Mouse (Mus musculus) neural tube, embryonic 14.5 days (tissue): Measurements from ENCODE around the gene Trhr2. TPM values are rescaled to one million over a fixed set of nuclear protein-coding genes. Genes with fewer than 3 reads are reported as not detected.

Experiments used
- ATAC-seq: fragments of 200-750 bp; cut with Nextera tagmentation; 2 replicates; pipeline ENCODE4 v1.8.0; 2017; ENCODE audit warnings: low read depth, mild to moderate bottlenecking, moderate TSS enrichment, moderate library complexity
- H3K27ac ChIP-seq: fragments of 300-500 bp; sonication (generic); 2 replicates; pipeline ENCODE4 v1.5.1; 2014; ENCODE audit warnings: low read depth, mild to moderate bottlenecking, control low read depth, low read length, moderate library complexity, mixed read lengths
- H3K27me3 ChIP-seq: fragments of 300-500 bp; sonication (generic); 2 replicates; pipeline ENCODE4 v1.6.1; 2014; ENCODE audit warnings: low read length; ENCODE audit not compliant: control insufficient read depth, insufficient read depth
- H3K36me3 ChIP-seq: fragments of 300-500 bp; sonication (generic); 2 replicates; pipeline ENCODE4 v1.6.1; 2014; ENCODE audit warnings: low read length, mixed read lengths; ENCODE audit not compliant: control insufficient read depth, insufficient read depth
- H3K4me1 ChIP-seq: fragments of 300-500 bp; sonication (generic); 2 replicates; pipeline ENCODE4 v1.6.1; 2014; ENCODE audit warnings: low read length; ENCODE audit not compliant: control insufficient read depth, insufficient read depth
- H3K4me2 ChIP-seq: fragments of 300-500 bp; sonication (generic); 2 replicates; pipeline ENCODE4 v1.6.1; 2014; ENCODE audit warnings: mild to moderate bottlenecking, low read depth, low read length, control low read depth
- H3K4me3 ChIP-seq: fragments of 300-500 bp; sonication (generic); 2 replicates; pipeline ENCODE4 v1.5.1; 2014; ENCODE audit warnings: low read depth, low read length, control low read depth, mixed read lengths
- H3K9ac ChIP-seq: fragments of 300-500 bp; sonication (generic); replicated peaks from 2 replicates; pipeline ENCODE4 v1.6.1; 2014; ENCODE audit warnings: low read depth, mild to moderate bottlenecking, control low read depth, low read length, mixed read lengths
- H3K9me3 ChIP-seq: fragments of 300-500 bp; sonication (generic); 2 replicates; pipeline ENCODE4 v1.6.1; 2016; ENCODE audit warnings: low read length; ENCODE audit not compliant: control insufficient read depth
- WGBS: fragments of 180-500 bp; shearing (Covaris S2); extraction: QIAGEN DNeasy Blood & Tissue Kit; methylation state at CpG from one replicate; pipeline ENCODE4 v1.1.7; 2014; 5-methylcytosine and 5-hydroxymethylcytosine counted together
- polyA plus RNA-seq: library from polyadenylated mRNA; unstranded; fragments of >200 nt; fragmentation: Nextera tagmentation; extraction: Ambion mirVana; gene quantifications from 2 replicates; pipeline ENCODE4 v1.2.1, GENCODE M21; 2014

Gene Trhr2
- polyA plus RNA-seq, 1 experiment from 2014 or later = not detected

DNA sequence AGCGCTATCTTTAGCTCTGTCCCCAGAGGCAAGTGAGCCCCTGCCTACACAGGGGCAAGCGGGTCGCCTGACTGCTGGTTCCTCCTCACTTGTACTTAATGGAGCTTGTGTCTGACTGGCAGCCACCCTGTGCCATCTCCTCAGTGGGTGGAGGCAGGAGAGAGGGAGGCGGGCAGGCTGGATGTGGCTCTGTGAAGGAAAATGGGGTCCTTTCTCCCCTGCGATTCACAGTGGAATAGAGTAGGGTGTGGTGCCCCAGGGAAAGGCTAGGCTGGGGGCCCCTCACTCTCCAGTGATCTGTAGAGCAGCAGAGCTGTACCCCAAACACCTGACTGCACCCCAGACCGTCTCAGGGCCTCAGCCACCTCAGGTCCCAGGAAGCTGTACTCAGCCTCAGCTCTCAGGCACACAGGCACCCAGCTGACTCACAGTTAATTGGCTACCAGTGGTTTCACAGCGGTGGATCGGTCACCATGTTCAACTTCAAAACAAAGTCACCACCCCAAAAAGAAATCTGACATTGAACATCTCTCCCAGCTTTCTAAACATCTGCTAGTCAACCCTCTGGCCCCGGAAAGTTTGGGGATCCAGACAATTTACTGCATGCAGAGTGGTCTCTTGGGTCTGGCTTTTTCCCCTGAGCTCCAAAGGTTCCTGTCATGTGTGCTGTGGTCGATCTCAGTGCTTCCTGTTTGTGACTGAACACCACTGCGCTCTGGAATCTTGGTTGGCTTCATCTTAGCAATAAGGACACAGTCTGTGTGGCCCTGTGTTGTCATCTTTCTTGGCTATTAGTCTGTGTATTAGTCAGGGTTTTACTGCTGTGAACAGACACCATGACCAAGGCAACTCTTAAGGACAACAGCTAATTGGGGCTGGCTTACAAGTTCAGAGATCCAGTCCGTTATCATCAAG is 15.1 kb downstream of the Trhr2 start:
- Histone ChIP-seq H3K27ac (no peak overlapping the region), H3K9ac (no peak overlapping the region), H3K4me2 (no peak overlapping the region), H3K9me3 (no peaks in the 10 kb centered on the region), H3K27me3 (0 out of 2 replicates have a peak, but pooled peaks cover 4% of the 10 kb centered on the region), H3K4me1 (peaks cover 15% of the 10 kb centered on the region), H3K36me3 (no peaks in the 10 kb centered on the region), H3K4me3 (no peak overlapping the region)
- WGBS = 54% methylated on average over 12 of the region's 12 CpGs
- ATAC-seq = no peak

DNA sequence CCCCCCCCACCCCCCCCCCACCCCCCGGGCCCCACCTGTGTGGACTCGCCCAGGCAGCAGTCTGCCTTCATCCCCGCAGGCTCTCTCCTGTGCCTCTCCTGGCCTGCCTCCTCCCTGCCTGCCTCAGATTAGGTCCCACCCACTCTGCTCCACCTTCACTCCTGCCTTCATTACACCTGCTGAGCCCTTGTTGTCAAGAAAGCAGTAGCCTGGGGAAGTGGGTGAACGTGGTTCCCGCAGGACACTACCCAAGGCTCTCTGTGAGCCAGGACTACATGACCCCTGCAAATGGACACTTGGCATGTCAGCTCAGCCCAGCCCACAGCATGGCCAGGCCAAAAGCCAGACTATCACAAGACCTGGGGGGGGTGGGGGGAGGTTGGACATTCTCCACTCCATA is 16.3 kb downstream of the Trhr2 start:
- Histone ChIP-seq H3K9ac (no peak overlapping the region), H3K36me3 (no peaks in the 10 kb centered on the region), H3K4me1 (peaks cover 15% of the 10 kb centered on the region), H3K4me3 (no peak overlapping the region), H3K27ac (no peak overlapping the region), H3K9me3 (no peaks in the 10 kb centered on the region), H3K27me3 (0 out of 2 replicates have a peak, but pooled peaks cover 4% of the 10 kb centered on the region), H3K4me2 (no peak overlapping the region)
- no peak for ATAC-seq
- WGBS = 0% methylated on average over 2 of the region's 5 CpGs

DNA sequence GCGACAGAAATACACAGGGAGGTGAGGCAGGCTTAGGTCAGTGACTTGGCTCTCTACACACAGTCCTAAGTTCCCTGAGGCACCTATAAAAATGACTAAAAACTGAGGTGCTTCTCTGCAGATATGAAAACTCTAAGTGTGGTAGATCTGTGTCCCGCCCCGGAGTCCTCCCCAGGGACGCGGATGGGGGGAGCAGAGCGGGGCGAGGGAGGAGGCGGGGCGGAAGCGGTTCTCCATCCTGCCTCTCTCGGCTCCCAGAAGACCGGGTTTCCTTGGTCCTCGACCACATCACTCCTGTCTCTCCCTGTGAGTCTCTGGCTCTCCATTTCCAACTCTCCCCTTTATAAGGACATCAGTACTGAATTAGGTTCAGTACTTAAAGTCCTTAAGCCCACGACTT is 16.8 kb downstream of the Trhr2 start:
- H3K4me3 ChIP-seq = no peak overlapping the region; the same call in 1 of the 2 replicates
- H3K9me3 ChIP-seq = no peaks in the 10 kb centered on the region
- 0 out of 2 replicates have a peak, but pooled peaks cover 4% of the 10 kb centered on the region for H3K27me3 ChIP-seq
- peak overlapping the region; percentile 36 for H3K4me2 ChIP-seq
- H3K36me3 ChIP-seq = no peaks in the 10 kb centered on the region
- peaks cover 15% of the 10 kb centered on the region for H3K4me1 ChIP-seq
- no peak overlapping the region for H3K27ac ChIP-seq
- no peak for ATAC-seq
- H3K9ac ChIP-seq = no peak overlapping the region
- 0% methylated on average over 14 of the region's 14 CpGs for WGBS

DNA sequence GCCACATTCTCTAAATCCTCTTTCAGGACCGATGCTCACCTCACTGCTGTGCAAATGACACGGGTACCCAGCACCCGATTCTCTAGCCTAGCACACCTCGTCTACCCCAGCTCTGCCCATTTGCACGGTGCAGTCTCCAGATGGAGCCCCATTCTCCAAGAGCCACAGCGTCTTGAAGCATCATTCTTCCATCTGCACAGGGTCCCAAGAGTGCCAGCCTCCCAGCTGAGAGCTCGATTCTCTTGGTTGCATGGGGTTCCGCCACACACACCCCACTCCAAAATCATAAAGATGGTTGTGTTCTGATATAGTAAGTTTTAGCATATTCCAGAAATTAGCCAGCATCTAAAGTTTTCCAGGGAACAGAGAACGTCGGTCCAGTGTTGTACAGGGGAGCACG is 17.2 kb downstream of the Trhr2 start:
- peaks cover 4% of the 10 kb centered on the region; the same call in 1 of the 2 replicates for H3K27me3 ChIP-seq
- peak overlapping the region; percentile 36 for H3K4me2 ChIP-seq
- H3K9ac ChIP-seq = no peak overlapping the region
- WGBS = 2% methylated on average over 11 of the region's 11 CpGs
- H3K27ac ChIP-seq = no peak overlapping the region
- no peak for ATAC-seq
- peaks cover 15% of the 10 kb centered on the region for H3K4me1 ChIP-seq
- no peaks in the 10 kb centered on the region for H3K36me3 ChIP-seq
- no peaks in the 10 kb centered on the region for H3K9me3 ChIP-seq
- no peak overlapping the region; the same call in 1 of the 2 replicates for H3K4me3 ChIP-seq

DNA sequence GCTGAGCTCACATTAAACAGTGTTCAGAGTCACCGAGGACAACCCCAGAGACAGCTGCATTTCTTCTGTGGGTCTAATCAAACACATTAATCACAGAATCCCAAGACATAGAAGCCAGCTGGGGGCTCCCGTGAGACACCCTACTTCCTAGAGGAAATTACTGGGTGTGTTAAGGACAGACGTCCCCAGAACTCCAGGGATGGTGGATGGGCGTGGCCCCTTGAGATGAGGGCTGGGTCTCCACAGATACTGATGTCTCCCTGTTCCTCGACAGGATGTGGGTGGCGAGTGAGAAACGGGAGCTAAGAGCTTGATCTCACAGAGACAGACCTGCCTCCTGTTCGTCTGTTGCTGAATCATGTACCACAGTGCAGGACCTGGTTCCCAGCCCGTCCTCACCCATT is 17.7 kb downstream of the Trhr2 start:
- no peak for ATAC-seq

DNA sequence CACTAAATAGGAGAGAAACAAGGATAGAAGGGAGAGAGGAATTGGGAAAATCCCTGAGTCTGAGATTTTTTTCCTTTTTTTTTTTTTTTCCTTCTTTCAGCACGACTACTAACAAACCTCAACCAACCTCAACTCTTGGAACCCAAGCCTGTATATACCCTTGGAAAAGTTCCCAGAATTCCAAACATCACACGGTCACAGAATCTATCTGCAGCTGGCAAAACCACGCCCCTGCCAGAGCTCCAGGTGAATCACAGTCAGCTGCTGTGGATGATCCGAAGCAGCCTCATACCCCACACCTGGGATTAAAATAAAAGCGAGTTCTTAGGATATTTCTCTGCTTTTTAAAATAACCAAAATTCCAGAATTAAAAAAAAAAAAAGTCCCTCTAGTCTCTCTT is 18.2 kb downstream of the Trhr2 start:
- Histone ChIP-seq H3K9me3 (no peaks in the 10 kb centered on the region), H3K27me3 (peaks cover 12% of the 10 kb centered on the region), H3K4me1 (peaks cover 15% of the 10 kb centered on the region), H3K4me3 (no peak overlapping the region), H3K36me3 (no peaks in the 10 kb centered on the region), H3K4me2 (no peak overlapping the region), H3K9ac (no peak overlapping the region), H3K27ac (no peak overlapping the region)
- 50% methylated on average over 5 of the region's 5 CpGs for WGBS
- ATAC-seq = no peak

More for the DNA sequence above, 17.7 kb downstream of the Trhr2 start:
- H3K4me2 ChIP-seq = peak overlapping the region; percentile 36; the same call in 1 of the 2 replicates
- H3K4me1 ChIP-seq = peaks cover 15% of the 10 kb centered on the region
- peaks cover 9% of the 10 kb centered on the region for H3K27me3 ChIP-seq
- no peaks in the 10 kb centered on the region for H3K36me3 ChIP-seq
- H3K27ac ChIP-seq = no peak overlapping the region
- 4% methylated on average over 9 of the region's 9 CpGs for WGBS
- H3K4me3 ChIP-seq = no peak overlapping the region; the same call in 1 of the 2 replicates
- H3K9me3 ChIP-seq = no peaks in the 10 kb centered on the region
- H3K9ac ChIP-seq = no peak overlapping the region

DNA sequence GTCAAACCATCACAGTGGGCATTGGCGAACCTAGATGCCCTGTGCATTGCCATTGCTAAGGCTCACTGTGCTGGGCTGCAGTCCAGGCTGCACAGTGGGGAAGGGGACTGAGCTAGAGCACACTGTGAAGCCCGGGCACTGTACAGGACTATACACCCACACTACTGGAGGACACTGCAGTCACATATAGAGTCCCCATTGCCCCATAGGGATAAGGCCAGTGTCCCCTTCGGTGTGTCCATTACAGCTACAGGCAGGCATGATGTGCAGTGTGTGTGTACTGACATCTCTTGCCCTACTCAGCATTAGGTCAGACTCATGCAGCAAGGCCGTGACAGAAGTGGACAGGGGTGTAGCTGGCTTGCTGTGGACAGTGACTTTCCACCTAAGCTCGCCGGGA is 18.8 kb downstream of the Trhr2 start:
- Histone ChIP-seq H3K4me2 (no peak overlapping the region), H3K4me1 (peaks cover 16% of the 10 kb centered on the region), H3K36me3 (no peaks in the 10 kb centered on the region), H3K4me3 (no peak overlapping the region), H3K27ac (no peak overlapping the region), H3K27me3 (peaks cover 18% of the 10 kb centered on the region), H3K9ac (0 out of 2 replicates have a peak overlapping the region, but pooled peaks have one; percentile 2), H3K9me3 (no peaks in the 10 kb centered on the region)
- WGBS = 88% methylated on average over 6 of the region's 6 CpGs
- ATAC-seq = no peak

DNA sequence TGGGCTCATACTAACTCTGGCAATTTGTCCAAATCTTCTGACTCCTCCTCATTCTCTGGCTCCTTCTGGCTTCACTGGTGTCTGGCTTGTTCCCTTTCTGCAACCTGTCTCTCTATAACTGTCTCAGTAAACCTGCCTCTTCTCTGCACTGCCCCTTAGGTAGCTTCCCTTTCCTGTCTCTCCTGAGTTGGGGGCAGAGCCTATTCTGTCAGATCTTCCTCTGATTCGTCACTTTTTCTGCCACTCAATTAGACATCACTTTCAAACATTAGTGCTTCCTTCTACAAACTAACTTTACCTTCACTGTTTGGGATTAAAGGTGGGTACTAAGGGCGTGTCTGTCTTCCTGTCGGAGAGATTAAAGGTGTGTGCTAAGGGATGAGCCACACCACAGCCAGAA is 19.8 kb downstream of the Trhr2 start:
- no peak overlapping the region for H3K4me2 ChIP-seq
- no peak overlapping the region for H3K4me3 ChIP-seq
- no peak overlapping the region for H3K27ac ChIP-seq
- H3K4me1 ChIP-seq = peaks cover 23% of the 10 kb centered on the region
- H3K9me3 ChIP-seq = no peaks in the 10 kb centered on the region
- peaks cover 20% of the 10 kb centered on the region for H3K27me3 ChIP-seq
- H3K9ac ChIP-seq = no peak overlapping the region
- ATAC-seq = no peak
- no peaks in the 10 kb centered on the region for H3K36me3 ChIP-seq
- WGBS = 88% methylated on average over 3 of the region's 3 CpGs

DNA sequence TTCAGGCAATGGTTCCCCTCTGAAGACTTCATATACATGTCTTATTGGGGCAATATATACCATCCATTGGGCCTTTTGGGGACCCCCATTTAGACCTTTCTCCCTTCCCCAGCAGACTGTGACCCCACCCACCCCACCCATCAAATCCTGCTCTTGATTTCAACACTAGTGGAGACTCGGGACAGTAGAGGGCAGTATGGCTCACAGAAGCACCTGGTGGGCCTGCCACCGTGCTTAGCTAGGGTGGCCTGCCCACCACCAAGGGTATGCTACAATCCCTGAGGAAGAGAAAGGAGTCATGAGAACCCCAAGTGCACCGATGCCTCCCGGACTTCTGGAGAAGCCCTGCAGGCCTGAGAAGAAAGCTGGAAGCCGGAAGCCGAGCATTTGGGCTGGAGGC is 21.7 kb downstream of the Trhr2 start:
- Histone ChIP-seq H3K9ac (no peak overlapping the region), H3K4me1 (peaks cover 22% of the 10 kb centered on the region), H3K9me3 (no peaks in the 10 kb centered on the region), H3K36me3 (no peaks in the 10 kb centered on the region), H3K27me3 (peaks cover 29% of the 10 kb centered on the region), H3K4me2 (no peak overlapping the region), H3K27ac (no peak overlapping the region), H3K4me3 (no peak overlapping the region)
- ATAC-seq = no peak
- 59% methylated on average over 6 of the region's 6 CpGs for WGBS
